Mouse (Mus musculus): Measurements from ENCODE around the gene Serpina3n. TPM values are rescaled to one million over a fixed set of nuclear protein-coding genes. Genes with fewer than 3 reads are reported as not detected.
"Not testable (repeated sequence)": the region's sequence is repeated elsewhere in the genome, so short reads cannot be mapped to it uniquely, and the experiment has no call there.

Serpina3n gene
- not detected in 2 replicates for polyA plus RNA-seq (2014; fragmentation: Nextera tagmentation; extraction: Ambion mirVana)

GRCm38 (mm10) chr12:104406454-104406885, at the start of gene Serpina3n:
TSS of gene Serpina3n (plus strand) at chr12:104406729.
- Histone ChIP-seq H3K4me2 (ENCODE audit: low read depth, severe bottlenecking) (no peak within 1 kb of the TSS), H3K27me3 (ENCODE audit: control insufficient read depth, insufficient read depth, low read length) (no peaks in the 10 kb centered on the region), H3K4me1 (ENCODE audit: control insufficient read depth, insufficient read depth, low read length) (no peaks in the 10 kb centered on the region), H3K9me3 (ENCODE audit: control insufficient read depth, low read length) (no peaks in the 10 kb centered on the region), H3K4me3 (ENCODE audit: low read depth, low read length) (no peak within 1 kb of the TSS), H3K27ac (replicated peaks; ENCODE audit: low read depth, low read length) (no peak within 1 kb of the TSS), H3K9ac (ENCODE audit: low read length) (no peak within 1 kb of the TSS), H3K36me3 (ENCODE audit: control insufficient read depth, insufficient read depth, low read length) (no peaks in the 10 kb centered on the region)
- DNase-seq (ENCODE audit: low spot score) = no peak
- WGBS = 67% methylated on average over 4 of the region's 4 CpGs
- ATAC-seq (ENCODE audit: insufficient number of reproducible peaks, low FRiP score, low TSS enrichment, low read depth) = 0 out of 2 replicates have a peak, but pooled peaks have one; percentile 21

- no peaks in the 10 kb centered on the region for H3K36me3 ChIP-seq (ENCODE audit: control insufficient read depth, insufficient read depth, low read length)
- no peak overlapping the region for H3K4me2 ChIP-seq (ENCODE audit: low read depth, severe bottlenecking)
- H3K27me3 ChIP-seq (ENCODE audit: control insufficient read depth, insufficient read depth, low read length) = no peaks in the 10 kb centered on the region
- ATAC-seq (ENCODE audit: insufficient number of reproducible peaks, low FRiP score, low TSS enrichment, low read depth) = no peak
- H3K27ac ChIP-seq (replicated peaks; ENCODE audit: low read depth, low read length) = no peak overlapping the region
- peak; percentile 17 for DNase-seq (ENCODE audit: low spot score)
- H3K4me3 ChIP-seq (ENCODE audit: low read depth, low read length) = no peak overlapping the region
- WGBS = 86% methylated on average over 3 of the region's 3 CpGs
- no peaks in the 10 kb centered on the region for H3K4me1 ChIP-seq (ENCODE audit: control insufficient read depth, insufficient read depth, low read length)
- no peaks in the 10 kb centered on the region for H3K9me3 ChIP-seq (ENCODE audit: control insufficient read depth, low read length)
- no peak overlapping the region for H3K9ac ChIP-seq (ENCODE audit: low read length)
Observed at GRCm38 (mm10) chr12:104369986-104370385, 36.5 kb upstream of the Serpina3n start.

- H3K4me2 ChIP-seq (ENCODE audit: low read depth, severe bottlenecking); H3K27ac ChIP-seq (replicated peaks; ENCODE audit: low read depth, low read length); H3K9me3 ChIP-seq (ENCODE audit: control insufficient read depth, low read length); ATAC-seq (ENCODE audit: insufficient number of reproducible peaks, low FRiP score, low TSS enrichment, low read depth); H3K27me3 ChIP-seq (ENCODE audit: control insufficient read depth, insufficient read depth, low read length); H3K4me3 ChIP-seq (ENCODE audit: low read depth, low read length); H3K4me1 ChIP-seq (ENCODE audit: control insufficient read depth, insufficient read depth, low read length); DNase-seq (ENCODE audit: low spot score); H3K36me3 ChIP-seq (ENCODE audit: control insufficient read depth, insufficient read depth, low read length); H3K9ac ChIP-seq (ENCODE audit: low read length): not testable (repeated sequence)
- 72% methylated on average over 5 of the region's 5 CpGs for WGBS
Observed at GRCm38 (mm10) chr12:104377179-104377578, 29.4 kb upstream of the Serpina3n start.

GRCm38 (mm10) chr12:104378351-104378750, 28.2 kb upstream of the Serpina3n start:
- not testable (repeated sequence) for H3K9me3 ChIP-seq (ENCODE audit: control insufficient read depth, low read length); H3K4me2 ChIP-seq (ENCODE audit: low read depth, severe bottlenecking); H3K4me3 ChIP-seq (ENCODE audit: low read depth, low read length); H3K27me3 ChIP-seq (ENCODE audit: control insufficient read depth, insufficient read depth, low read length); H3K4me1 ChIP-seq (ENCODE audit: control insufficient read depth, insufficient read depth, low read length); ATAC-seq (ENCODE audit: insufficient number of reproducible peaks, low FRiP score, low TSS enrichment, low read depth); H3K36me3 ChIP-seq (ENCODE audit: control insufficient read depth, insufficient read depth, low read length); DNase-seq (ENCODE audit: low spot score); H3K9ac ChIP-seq (ENCODE audit: low read length); H3K27ac ChIP-seq (replicated peaks; ENCODE audit: low read depth, low read length)
- 77% methylated on average over 2 of the region's 2 CpGs for WGBS

GRCm38 (mm10) chr12:104378815-104379214, 27.7 kb upstream of the Serpina3n start:
- H3K4me1 ChIP-seq (ENCODE audit: control insufficient read depth, insufficient read depth, low read length); H3K4me3 ChIP-seq (ENCODE audit: low read depth, low read length); ATAC-seq (ENCODE audit: insufficient number of reproducible peaks, low FRiP score, low TSS enrichment, low read depth); H3K27ac ChIP-seq (replicated peaks; ENCODE audit: low read depth, low read length); DNase-seq (ENCODE audit: low spot score); H3K9me3 ChIP-seq (ENCODE audit: control insufficient read depth, low read length); H3K36me3 ChIP-seq (ENCODE audit: control insufficient read depth, insufficient read depth, low read length); H3K27me3 ChIP-seq (ENCODE audit: control insufficient read depth, insufficient read depth, low read length); H3K9ac ChIP-seq (ENCODE audit: low read length); H3K4me2 ChIP-seq (ENCODE audit: low read depth, severe bottlenecking): not testable (repeated sequence)
- 50% methylated on average over 5 of the region's 5 CpGs for WGBS

- no peak overlapping the region for H3K4me3 ChIP-seq (ENCODE audit: low read depth, low read length)
- DNase-seq (ENCODE audit: low spot score) (no peak), ATAC-seq (ENCODE audit: insufficient number of reproducible peaks, low FRiP score, low TSS enrichment, low read depth) (no peak)
- H3K9ac ChIP-seq (ENCODE audit: low read length) = no peak overlapping the region
- no peak overlapping the region for H3K27ac ChIP-seq (replicated peaks; ENCODE audit: low read depth, low read length)
- H3K27me3 ChIP-seq (ENCODE audit: control insufficient read depth, insufficient read depth, low read length) = no peaks in the 10 kb centered on the region
- no peaks in the 10 kb centered on the region for H3K9me3 ChIP-seq (ENCODE audit: control insufficient read depth, low read length)
- H3K4me2 ChIP-seq (ENCODE audit: low read depth, severe bottlenecking) = no peak overlapping the region
- WGBS = 95% methylated on average over 11 of the region's 11 CpGs
- H3K4me1 ChIP-seq (ENCODE audit: control insufficient read depth, insufficient read depth, low read length) = no peaks in the 10 kb centered on the region
- H3K36me3 ChIP-seq (ENCODE audit: control insufficient read depth, insufficient read depth, low read length) = no peaks in the 10 kb centered on the region
Observed at GRCm38 (mm10) chr12:104379856-104380255, 26.7 kb upstream of the Serpina3n start.

GRCm38 (mm10) chr12:104381071-104381604, 25.4 kb upstream of the Serpina3n start:
- H3K36me3 ChIP-seq (ENCODE audit: control insufficient read depth, insufficient read depth, low read length); H3K4me3 ChIP-seq (ENCODE audit: low read depth, low read length); H3K9ac ChIP-seq (ENCODE audit: low read length); H3K27ac ChIP-seq (replicated peaks; ENCODE audit: low read depth, low read length); H3K4me2 ChIP-seq (ENCODE audit: low read depth, severe bottlenecking); H3K27me3 ChIP-seq (ENCODE audit: control insufficient read depth, insufficient read depth, low read length); H3K4me1 ChIP-seq (ENCODE audit: control insufficient read depth, insufficient read depth, low read length); H3K9me3 ChIP-seq (ENCODE audit: control insufficient read depth, low read length); DNase-seq (ENCODE audit: low spot score); ATAC-seq (ENCODE audit: insufficient number of reproducible peaks, low FRiP score, low TSS enrichment, low read depth): not testable (repeated sequence)
- 94% methylated on average over 8 of the region's 8 CpGs for WGBS

GRCm38 (mm10) chr12:104385987-104386386, 20.5 kb upstream of the Serpina3n start:
- not testable (repeated sequence) for H3K36me3 ChIP-seq (ENCODE audit: control insufficient read depth, insufficient read depth, low read length)

GRCm38 (mm10) chr12:104386878-104387277, 19.7 kb upstream of the Serpina3n start:
- DNase-seq (ENCODE audit: low spot score) = peak; percentile 3
- not testable (repeated sequence) for H3K27ac ChIP-seq (replicated peaks; ENCODE audit: low read depth, low read length); H3K27me3 ChIP-seq (ENCODE audit: control insufficient read depth, insufficient read depth, low read length); H3K4me1 ChIP-seq (ENCODE audit: control insufficient read depth, insufficient read depth, low read length); H3K4me2 ChIP-seq (ENCODE audit: low read depth, severe bottlenecking); ATAC-seq (ENCODE audit: insufficient number of reproducible peaks, low FRiP score, low TSS enrichment, low read depth); H3K36me3 ChIP-seq (ENCODE audit: control insufficient read depth, insufficient read depth, low read length); H3K9me3 ChIP-seq (ENCODE audit: control insufficient read depth, low read length); H3K4me3 ChIP-seq (ENCODE audit: low read depth, low read length); H3K9ac ChIP-seq (ENCODE audit: low read length)
- WGBS = 78% methylated on average over 2 of the region's 2 CpGs

More at GRCm38 (mm10) chr12:104385987-104386386, 20.5 kb upstream of the Serpina3n start:
- not testable (repeated sequence) for H3K9me3 ChIP-seq (ENCODE audit: control insufficient read depth, low read length); H3K27me3 ChIP-seq (ENCODE audit: control insufficient read depth, insufficient read depth, low read length); H3K4me3 ChIP-seq (ENCODE audit: low read depth, low read length); H3K4me2 ChIP-seq (ENCODE audit: low read depth, severe bottlenecking); H3K4me1 ChIP-seq (ENCODE audit: control insufficient read depth, insufficient read depth, low read length); H3K9ac ChIP-seq (ENCODE audit: low read length); H3K27ac ChIP-seq (replicated peaks; ENCODE audit: low read depth, low read length); ATAC-seq (ENCODE audit: insufficient number of reproducible peaks, low FRiP score, low TSS enrichment, low read depth)
- DNase-seq (ENCODE audit: low spot score) = peak; percentile 13

Data from limb, embryonic 11.5 days (tissue).